Mouse (Mus musculus) left cerebral cortex, postnatal 14 days (tissue): ENCODE results near the gene 9530068E07Rik. TPM values are rescaled to one million over a fixed set of nuclear protein-coding genes. Genes with fewer than 3 reads are reported as not detected.
"Not testable (repeated sequence)": the region's sequence is repeated elsewhere in the genome, so short reads cannot be mapped to it uniquely, and the experiment has no call there.

Experiments
- DNase-seq, 2 experiments: peaks; one replicate each; pipeline ENCODE4 v3.0.0; 2021 to 2022; ENCODE audit warnings: low spot score in 2 of 2, mixed read lengths in 1 of 2
- intact Hi-C: fragments of 180-260 bp; cut with DNase I; formaldehyde crosslinking; loops from one replicate; pipeline ENCODE4 v1.15.1; 2025
- total RNA-seq, 2 experiments: library from RNA; stranded (reverse); gene quantifications; 2 replicates each; pipeline ENCODE4 v1.2.3; 2021

The 9530068E07Rik gene
- total RNA-seq, 2 experiments from 2014 or later: 71.7 to 77.3 TPM

DNA sequence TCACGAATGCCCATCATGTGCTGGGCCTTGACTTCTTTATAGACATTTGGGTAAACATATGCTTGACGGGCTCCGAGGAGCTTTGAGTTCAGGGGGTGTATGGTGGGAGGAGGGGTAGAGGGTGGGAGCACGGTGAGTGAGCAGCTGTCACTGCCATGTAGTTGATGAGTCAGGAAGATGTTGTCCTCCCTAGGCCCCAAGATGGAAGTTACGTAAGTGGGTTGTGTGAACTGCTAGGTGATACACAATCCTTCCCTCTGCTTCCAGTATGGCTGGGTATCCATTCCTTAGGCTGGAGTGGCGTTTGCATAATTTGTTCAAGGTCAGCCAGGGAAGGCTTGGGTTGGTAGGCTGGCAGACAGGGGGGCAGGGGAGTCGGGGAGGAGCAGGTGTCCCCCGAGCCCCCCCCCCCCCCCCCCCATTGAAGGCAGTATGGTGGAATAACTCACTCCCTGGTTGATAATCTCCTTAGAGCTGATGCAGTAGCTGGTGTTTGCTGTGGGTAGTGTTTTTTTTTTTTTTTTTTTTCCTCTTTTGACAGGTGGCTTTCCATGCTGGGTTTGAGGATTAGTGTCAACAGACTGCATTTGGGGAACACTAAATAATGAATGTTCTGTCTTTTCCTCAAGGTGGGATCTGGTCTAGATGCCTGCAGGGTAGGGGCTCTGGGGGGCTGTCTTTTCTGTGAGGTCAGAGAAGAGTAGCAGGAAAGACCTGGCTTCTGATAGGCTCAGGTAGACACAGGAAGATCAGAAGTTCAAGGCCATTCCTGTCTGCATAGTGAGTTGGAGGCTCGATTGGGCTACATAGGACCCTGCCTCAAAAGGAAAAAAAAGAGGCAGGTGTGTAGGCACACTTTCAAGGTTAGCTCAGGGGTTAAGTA is 26.7 kb upstream of the 9530068E07Rik start:
- intact Hi-C loops: no loop called here
- DNase-seq: no peak

DNA sequence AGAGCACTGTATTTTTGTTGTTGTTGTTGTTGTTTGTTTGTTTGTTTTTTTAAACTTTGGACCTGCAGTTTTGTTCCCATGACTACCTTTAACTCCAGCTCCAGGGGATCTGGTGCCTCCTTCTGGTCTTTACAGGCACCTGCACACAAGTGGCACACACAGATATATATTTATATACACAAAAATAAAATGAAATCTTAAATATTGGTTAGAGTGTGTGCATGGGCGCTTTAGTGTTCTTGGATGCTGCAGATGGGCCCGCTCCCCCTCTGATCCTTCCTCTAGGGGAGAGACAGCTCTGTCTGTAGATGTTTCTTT is 26.1 kb upstream of the 9530068E07Rik start:
- intact Hi-C loops: no loop called here
- no peak for DNase-seq

DNA sequence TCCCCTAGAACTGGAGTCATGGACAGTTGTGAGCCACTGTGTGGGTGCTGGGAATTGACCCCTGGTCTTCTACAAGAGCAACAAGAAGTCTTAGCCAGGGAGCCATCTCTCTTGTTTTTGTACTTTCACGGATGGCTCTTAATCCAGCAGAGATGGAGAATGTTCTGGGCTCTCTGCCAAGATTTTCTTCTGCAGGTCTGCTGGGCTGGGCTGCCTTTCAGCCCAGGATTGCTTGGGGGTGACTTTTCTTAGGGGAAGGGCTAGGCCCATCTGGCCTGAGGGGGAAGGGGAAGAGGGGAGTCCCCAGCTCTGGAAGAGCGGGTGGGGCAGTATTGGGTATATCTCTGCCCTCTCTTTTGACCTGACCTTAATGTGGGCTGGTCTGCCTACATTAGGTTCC is 25.7 kb upstream of the 9530068E07Rik start:
- DNase-seq: peak; percentile 65 to 70
- intact Hi-C loops: no loop called here

DNA sequence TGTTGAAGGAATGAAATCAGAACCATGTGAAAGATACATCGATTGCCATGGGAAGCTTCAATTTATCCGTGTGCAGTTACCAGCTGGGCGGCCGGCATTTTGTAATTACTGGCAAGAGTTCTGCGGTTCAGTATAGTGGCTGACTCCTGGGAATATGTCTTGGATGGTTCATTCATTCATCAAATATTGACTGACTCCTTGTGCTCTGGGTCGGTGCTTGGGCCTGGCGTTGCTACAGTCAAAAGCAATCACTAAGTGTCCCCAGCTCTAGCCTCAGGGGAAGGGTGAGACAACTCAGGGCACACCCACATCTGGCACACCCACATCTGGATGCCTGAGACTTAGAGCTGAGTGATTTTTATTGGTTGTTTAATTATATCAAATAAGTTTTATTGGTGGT is 22.4 kb upstream of the 9530068E07Rik start:
- intact Hi-C loops: no loop called here
- no peak for DNase-seq

DNA sequence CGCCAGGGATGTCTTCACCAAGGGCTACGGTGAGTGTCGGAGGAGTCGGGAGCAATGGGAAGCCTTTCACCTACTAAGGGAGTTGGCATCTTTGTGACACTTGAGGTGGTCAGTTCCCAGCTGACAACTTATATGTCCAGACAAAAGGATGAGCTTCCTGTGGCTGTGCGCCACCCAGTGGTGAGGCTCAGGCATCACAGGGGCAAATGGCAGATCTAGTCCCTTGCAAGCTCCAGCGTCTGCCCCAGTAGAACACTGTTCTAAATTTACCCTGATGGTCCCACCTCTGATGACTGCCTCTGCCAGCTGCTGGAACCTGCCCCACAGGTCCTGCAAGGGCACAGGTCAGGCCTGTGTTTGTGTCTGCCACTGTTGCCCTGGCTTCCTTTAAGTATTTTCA is 21.9 kb upstream of the 9530068E07Rik start:
- intact Hi-C loops: no loop called here
- peak in 1 of 2 experiments; percentile 54 for DNase-seq

DNA sequence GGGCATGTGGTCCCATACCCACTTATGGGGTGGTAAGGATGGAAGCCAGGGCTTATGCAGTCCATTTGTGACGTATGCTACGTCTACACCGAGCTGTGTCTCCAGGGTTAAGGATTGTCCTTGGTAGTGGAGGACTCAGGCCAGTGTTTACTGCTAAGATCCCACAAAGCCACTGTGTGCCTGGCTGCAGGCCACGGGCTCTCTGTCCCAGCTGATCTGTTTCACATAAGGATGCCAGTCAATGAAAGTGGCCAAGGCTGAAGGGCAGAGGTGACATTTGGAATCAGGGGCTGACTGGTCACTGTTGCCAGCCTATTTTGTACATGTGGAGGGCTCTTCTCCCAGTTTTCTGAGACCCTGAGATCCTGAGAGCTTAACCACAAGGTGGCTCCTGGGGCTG is 18.6 kb upstream of the 9530068E07Rik start:
- DNase-seq: no peak
- intact Hi-C loops: no loop called here

DNA sequence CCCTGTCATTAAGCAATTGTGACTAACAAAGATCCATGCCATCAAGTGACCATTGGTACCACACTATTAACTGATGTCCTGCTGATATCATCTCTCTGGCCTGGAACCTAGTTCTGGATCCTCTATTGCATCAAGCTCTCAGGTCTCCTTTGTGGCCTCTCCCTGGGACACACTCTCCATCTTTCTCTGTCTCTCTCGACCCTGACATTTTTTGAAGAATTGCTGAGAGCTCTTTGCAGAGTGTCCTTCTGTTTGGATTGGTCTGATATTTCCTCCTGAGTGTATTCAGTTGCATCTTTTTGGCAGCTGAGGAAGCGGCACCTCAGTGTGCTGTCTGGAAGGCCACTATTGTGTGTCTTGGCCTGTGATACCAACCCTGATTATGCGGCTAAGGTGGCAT is 17.0 kb upstream of the 9530068E07Rik start:
- DNase-seq: no peak
- intact Hi-C loops: no loop called here

DNA sequence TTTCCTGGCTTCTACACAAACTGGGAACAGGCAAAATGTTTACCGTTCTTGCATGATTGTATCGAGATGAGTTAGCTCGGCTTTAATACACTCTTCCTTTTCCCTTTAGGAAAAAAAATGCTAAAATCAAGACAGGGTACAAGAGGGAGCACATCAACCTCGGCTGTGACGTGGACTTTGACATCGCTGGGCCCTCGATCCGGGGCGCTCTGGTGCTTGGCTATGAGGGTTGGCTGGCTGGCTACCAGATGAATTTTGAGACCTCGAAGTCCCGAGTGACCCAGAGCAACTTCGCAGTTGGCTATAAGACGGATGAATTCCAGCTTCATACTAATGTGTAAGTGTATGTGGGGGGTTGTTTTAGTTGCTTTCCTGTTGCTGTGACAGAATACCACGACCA is 12.5 kb upstream of the 9530068E07Rik start:
- intact Hi-C loops: no loop called here
- no peak for DNase-seq

DNA sequence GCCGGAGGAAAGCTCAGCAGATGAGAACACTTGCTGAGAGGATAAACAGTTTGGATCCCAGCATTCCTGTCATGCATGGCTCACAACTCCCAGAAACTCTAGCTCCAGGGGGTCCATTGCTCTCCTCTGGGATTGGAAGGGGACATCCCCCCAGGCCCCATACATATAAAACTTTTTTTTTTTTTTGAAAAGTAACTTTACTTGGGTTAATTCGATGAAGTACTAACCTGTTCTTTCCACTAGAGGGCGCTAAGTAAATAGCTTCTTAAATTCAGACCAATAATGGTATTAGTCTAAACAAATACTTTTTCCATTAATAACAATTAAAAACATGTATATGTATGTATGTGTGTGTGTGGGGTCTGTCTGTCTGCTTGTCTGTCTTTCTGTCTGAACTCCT is 11.6 kb upstream of the 9530068E07Rik start:
- intact Hi-C loops: no loop called here
- DNase-seq: no peak

DNA sequence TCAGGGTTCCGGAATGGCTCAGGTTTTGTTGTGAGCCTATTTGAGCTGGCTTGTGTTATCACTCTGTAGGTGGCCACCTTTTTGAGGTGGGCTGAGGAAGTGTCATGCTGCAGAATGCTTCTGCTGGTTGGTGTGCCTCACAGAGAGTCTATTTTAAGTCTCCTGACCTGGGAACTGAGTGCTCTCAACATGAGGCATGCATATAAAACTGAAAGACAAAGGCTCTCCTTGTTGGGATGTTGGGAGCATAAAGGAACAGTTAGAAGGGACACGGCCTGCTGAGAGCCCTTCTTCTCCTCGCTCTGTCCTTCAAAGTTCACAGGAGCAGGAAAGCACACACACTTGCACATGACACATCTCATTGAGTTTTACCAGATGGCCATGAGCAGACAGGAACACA is 9.3 kb upstream of the 9530068E07Rik start:
- intact Hi-C loops: no loop called here
- DNase-seq: no peak

DNA sequence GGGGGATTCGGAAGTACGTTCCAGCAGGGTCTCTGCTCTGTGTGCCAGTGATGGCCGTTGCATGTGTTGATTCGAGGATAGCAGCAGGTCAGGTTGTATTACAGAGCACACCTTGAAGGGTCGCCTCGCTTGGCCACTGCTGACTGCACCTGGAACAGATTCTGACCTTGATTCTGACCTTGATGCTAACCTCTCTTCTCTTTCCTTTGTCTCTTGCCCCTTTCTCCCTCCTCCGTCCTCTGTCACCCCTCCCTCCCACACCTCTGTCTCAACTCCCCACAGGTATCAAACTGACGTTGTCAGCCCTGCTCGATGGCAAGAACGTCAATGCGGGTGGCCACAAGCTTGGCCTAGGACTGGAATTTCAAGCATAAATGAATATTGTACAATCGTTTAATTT is 8.1 kb upstream of the 9530068E07Rik start:
- DNase-seq: no peak
- intact Hi-C loops: no loop called here

DNA sequence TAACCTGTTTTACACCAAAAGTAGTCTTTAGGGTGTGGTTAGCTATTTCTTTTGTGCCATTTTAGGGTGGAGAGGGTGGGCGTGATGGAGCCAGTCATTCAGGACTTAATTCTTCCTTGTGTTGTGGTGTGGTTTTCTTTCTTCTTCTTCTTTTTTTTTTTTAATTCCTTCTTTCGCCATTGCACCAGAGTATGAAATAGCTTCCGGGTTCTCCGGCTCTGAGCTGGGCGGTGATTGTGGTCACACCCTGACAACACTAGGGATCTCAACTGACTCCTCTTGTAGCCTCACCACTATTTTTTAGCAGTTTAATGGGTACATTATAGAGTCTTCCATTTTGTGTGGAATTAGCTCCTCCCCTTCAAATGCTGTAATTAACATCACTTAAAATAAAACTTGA is 7.2 kb upstream of the 9530068E07Rik start:
- intact Hi-C loops, DNase-seq: not testable (repeated sequence)

DNA sequence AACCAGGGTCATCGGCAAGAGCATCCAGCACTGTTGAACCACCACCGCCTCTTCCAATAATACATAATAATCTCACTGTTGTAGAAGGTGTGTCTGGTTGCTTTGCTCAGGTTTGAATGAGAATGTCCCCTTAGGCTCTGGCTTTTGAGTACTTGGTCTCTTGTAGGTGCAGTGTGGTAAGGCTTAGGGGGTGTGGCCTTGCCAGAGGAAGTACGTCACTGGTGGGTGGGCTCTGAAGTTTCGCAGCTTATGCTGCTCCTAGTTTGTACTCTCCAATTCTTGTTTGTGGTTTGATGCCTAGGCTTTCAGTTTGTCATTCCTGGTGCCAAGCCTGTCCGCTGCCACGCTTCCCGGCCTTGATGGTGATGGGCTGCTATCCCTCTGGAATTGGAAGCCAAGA is 6.3 kb upstream of the 9530068E07Rik start:
- intact Hi-C loops: no loop called here
- no peak for DNase-seq

DNA sequence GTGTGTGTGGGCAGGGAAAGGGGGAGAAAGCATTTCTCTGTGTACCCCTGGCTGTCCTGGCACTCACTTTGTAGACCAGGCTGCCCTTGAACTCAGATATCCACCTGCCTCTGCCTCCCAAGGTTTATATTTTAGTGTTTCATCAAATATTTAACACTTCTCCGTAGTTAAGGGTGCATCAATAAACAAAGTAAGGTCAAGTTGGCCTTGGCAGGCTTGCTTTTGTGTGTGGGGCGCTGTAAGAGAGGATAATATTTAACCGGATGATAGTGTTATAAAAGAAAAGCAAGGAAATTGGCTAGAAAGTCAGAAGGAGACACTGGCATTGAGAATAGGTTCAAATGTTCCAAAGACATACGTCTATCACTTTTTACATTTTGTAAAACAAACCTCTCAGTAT is 1.7 kb upstream of the 9530068E07Rik start:
- intact Hi-C loops: no loop called here
- no peak for DNase-seq

DNA sequence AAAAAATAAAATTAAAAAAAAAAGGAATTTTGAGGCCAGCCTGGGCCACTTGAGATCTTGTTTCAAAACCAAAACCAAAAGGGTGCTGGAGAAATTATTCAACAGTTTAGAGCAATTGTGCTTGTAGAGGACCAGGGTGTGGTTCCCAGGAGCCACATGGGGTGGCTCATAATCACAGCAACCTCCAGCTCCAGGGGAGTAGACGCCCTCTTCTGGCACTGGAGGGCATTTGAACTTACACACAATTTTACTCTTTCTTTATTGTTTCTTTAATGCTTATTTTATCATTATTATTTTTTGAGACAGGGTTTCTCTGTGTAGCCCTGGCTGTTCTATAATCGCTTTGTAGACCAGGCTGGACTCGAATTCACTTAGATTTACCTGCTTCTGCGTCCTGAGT is 885 bp upstream of the 9530068E07Rik start:
- no peak for DNase-seq
- intact Hi-C loops: no loop called here

DNA sequence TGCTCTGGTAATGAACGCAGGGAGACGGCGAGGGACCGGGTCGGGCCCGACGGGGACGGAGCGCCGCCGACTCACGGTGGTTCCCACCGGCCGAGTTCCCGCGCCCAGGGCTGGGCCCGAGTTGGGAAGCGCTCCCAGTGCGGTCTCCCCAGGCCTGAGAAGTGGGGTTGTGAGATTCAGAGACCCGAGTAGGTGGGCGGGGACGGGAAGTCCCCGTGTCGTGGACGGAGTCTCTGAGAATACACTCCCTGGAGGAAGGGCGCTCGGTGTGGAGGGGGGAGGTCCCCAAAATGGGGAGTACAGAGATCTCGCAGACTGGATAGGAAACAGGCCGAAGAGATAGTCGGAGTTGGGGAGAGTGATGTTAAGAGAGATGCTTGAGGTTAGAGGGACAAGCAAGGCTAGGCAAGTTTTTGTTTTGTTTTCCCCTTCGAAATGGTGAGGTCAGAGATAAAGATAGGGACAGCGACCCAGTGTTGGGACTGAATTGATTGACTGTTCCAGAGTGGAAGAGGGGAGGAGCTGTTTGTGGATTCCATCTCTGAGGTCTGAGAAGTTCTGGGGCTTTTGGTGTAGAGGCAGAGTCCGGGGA is 465 bp downstream of the 9530068E07Rik start:
- intact Hi-C loops: no loop called here
- peak in 1 of 2 experiments; percentile 57 for DNase-seq

DNA sequence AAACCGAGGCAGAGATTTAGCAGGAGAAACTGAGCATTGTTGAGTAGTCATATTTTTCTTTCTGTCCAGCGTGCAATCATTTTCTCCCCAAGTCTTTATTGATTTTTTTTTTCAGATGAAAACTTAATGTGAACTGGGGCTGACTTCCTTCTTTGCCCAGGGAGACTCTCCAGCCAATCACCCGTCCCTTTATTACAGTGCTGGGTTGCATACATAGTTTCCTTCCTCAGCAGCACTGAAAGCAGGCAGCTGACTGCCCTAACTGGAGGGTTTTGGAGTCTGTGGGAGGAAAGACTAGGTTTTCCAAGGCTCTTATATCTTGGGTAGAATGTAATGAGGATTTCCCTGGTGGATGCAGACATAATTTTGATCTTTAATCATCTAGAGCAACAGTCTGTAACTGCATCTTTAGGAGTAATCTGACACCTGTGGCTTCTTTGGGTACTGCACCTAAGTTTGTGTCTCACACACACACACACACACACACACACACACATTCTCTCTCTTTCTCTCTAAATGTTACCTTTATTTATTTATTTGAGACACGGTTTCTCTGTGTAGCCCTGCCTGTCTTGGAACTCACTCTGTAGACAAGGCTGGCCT is 1.3 kb downstream of the 9530068E07Rik start:
- intact Hi-C loops: no loop called here
- peak in 1 of 2 experiments; percentile 63 for DNase-seq

DNA sequence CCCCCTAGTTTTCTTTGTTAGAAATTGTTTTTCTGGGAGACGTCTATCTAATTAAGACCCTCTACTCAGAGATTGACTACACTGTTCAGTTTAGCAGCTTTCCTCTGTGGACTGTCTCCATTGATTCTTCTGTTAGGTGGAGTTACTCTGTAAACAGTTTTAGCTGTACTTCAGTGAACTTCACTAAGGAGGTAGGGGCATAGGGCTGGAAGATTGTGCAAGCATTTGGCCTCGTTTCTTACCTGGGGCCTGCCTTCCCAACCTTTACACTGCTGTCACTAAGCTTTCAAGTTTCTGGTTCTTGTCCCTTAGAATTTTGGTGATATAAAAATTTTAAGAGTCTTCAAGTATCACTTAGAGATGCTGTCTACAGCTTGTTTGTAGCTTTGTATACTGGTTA is 5.2 kb downstream of the 9530068E07Rik start:
- intact Hi-C loops: no loop called here
- no peak for DNase-seq

DNA sequence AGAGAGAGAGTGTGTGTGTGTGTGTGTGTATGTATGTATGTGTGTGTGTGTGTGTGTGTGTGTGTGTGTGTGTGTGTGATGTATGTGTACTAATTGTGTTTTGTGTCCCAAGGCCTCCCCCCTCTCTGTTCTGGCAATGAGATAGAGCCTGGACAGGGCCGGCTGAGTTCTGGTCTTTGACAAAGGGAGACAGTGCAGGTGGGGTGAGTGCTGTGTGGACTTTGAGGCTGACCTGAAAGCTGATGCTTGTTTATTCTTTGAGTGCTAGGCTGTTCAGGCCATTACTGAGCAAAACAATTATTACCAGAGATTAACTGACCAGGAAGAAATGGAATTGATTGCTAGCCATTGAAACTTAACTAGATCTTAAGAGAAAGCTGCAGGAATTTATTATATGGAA is 6.3 kb downstream of the 9530068E07Rik start:
- intact Hi-C loops: no loop called here
- DNase-seq: no peak

DNA sequence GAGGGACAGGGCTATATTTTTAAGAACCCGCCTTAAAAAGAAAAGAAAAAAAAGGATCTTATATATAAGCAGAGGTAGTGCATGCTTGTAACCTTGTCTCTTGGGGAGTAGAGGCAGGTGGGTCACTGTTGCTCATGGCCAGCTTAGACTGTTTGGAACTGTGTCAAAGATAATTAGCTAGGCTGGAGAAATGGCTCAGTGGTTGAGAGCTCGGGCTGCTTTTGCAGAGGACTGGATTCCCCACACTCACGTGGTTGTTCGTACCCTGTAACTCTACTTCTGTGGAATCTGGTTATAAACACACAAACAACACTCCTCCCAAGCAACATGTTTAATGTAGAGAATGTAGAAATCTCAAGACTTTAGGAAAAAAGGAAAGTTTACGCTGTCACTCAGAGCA is 8.0 kb downstream of the 9530068E07Rik start:
- DNase-seq: no peak
- intact Hi-C loops: no loop called here

DNA sequence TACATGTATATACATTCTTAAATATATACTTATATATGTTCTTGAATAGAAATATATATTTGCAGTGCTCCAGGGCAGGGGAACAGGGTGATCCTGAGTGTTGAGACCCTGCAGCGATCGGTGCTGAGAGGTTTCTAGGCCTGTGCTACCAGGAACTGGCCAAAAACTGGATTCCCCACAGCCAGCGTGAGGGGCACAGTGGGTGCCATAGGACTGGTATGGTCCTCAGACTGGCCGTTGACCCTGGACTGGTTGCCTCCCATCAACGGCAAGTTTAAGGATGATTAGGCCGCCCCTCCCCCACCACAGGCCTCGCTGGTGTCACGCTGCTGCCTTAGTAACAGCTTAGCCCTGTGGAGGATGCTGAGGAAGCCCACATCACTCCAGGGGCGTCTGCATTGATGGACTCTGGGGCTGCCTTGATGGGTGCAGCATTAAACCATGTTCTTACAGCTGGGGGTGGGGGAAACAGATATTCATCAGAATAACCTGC is 9.0 kb downstream of the 9530068E07Rik start:
- intact Hi-C loops: no loop called here
- no peak for DNase-seq
